20 mouse cellular contexts compared by ENCODE assay signal in the genomic region with DNA sequence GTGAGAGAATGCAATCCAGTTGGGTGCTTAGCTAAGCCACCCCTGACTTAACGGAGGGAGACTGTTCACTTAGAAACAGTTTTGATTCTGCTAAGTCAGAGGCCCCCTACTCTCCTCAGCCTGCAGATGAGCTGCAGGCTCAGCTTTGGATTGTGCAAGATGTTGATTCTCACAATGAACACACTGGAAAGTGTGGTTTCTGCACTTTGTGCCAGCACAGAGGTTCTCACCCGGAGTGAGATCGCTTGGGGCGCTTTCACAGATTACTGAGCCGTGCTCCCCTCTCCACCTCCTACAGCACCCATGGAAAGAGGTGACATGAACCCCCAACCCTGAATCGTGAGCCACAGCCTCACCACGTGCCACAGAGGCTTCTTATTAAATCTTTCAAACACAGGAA.
DNase-seq lines count a peak whose midpoint lies in the region; ATAC-seq and TF ChIP-seq lines count a peak whose summit lies in the region.
"Had no signal": no experiment of that assay in that cellular context is flagged by ENCODE, and none has a peak within 500 bp of the region (broad histone marks: within the 10 kb centered on the region; RNA-seq: fewer than 3 reads in every experiment).

No protein-coding gene starts in this region.

- H3K9ac ChIP-seq in limb, embryonic 13.5 days, result 0 out of 2 replicates have a peak overlapping the region, but pooled peaks have one; percentile 5
- H3K9ac ChIP-seq: embryonic facial prominence, embryonic 13.5 days; heart, embryonic 13.5 days; liver, postnatal 0 days had no signal

- TF ChIP-seq CTCF in thymus, adult 2 months (IDR thresholded peaks at IDR 0.05; ENCODE audit: borderline replicate concordance, control insufficient read depth, extremely low read depth, insufficient read depth, low read length, poor library complexity), result no peak

- H3K4me1 ChIP-seq in limb, embryonic 13.5 days, result peaks cover 20% of the 10 kb centered on the region
- H3K4me1 ChIP-seq in limb, embryonic 10.5 days, result peaks cover 8% of the 10 kb centered on the region; the same call in 1 of the 2 replicates
- H3K4me1 ChIP-seq in thymus, adult 2 months (replicated peaks; ENCODE audit: control insufficient read depth, insufficient read depth, low read length), result peaks cover 30% of the 10 kb centered on the region

- H3K36me3 ChIP-seq in limb, embryonic 13.5 days, result no peaks in the 10 kb centered on the region
- H3K36me3 ChIP-seq in limb, embryonic 10.5 days, result no peaks in the 10 kb centered on the region
- no peaks in the 10 kb centered on the region for H3K36me3 ChIP-seq in thymus, adult 2 months (ENCODE audit: control insufficient read depth, insufficient read depth, low read length)
- H3K36me3 ChIP-seq: embryonic facial prominence, embryonic 13.5 days; heart, embryonic 13.5 days had no signal

- ATAC-seq in limb, embryonic 13.5 days (ENCODE audit: low FRiP score, low read depth), result no peak
- ATAC-seq in CD4-positive, CD25-positive, alpha-beta regulatory T cell, adult 4 months, result peak; percentile 33
- ATAC-seq in megakaryocyte, adult 5-6 weeks (ENCODE audit: poor library complexity, severe bottlenecking), result peak; percentile 27; the same call in 1 of the 2 replicates
- ATAC-seq: forebrain, embryonic 14.5 days; hindbrain, embryonic 16.5 days; intestine, postnatal 0 days; liver, postnatal 0 days had no signal

- H3K27ac ChIP-seq in limb, embryonic 13.5 days, result no peak overlapping the region
- H3K27ac ChIP-seq in limb, embryonic 10.5 days, result no peak overlapping the region
- peak overlapping the region; percentile 3; the same call in 1 of the 2 replicates for H3K27ac ChIP-seq in thymus, adult 2 months (ENCODE audit: control insufficient read depth, insufficient read depth, low read length)
- H3K27ac ChIP-seq: embryonic facial prominence, embryonic 13.5 days; heart, embryonic 13.5 days had no signal

- no peaks in the 10 kb centered on the region for H3K27me3 ChIP-seq in limb, embryonic 13.5 days
- no peaks in the 10 kb centered on the region for H3K27me3 ChIP-seq in limb, embryonic 10.5 days (ENCODE audit: low read depth, poor library complexity, severe bottlenecking)
- no peaks in the 10 kb centered on the region for H3K27me3 ChIP-seq in thymus, adult 2 months (ENCODE audit: control insufficient read depth, insufficient read depth, low read length)
- H3K27me3 ChIP-seq: embryonic facial prominence, embryonic 13.5 days; heart, embryonic 13.5 days had no signal

- H3K4me2 ChIP-seq in limb, embryonic 13.5 days (replicated peaks), result no peak overlapping the region
- H3K4me2 ChIP-seq: embryonic facial prominence, embryonic 13.5 days; heart, embryonic 13.5 days had no signal

- no peak for TF ChIP-seq POLR2A in thymus, adult 2 months (IDR thresholded peaks at IDR 0.05; ENCODE audit: control insufficient read depth, extremely low read depth, insufficient read depth, low read length, poor library complexity)

- no peak for DNase-seq in limb, embryonic 10.5 days (ENCODE audit: low spot score)
- DNase-seq in thymus, adult 2 months, result no peak
- DNase-seq in thymus, postnatal 36 days, result no peak
- DNase-seq in cerebellum, adult 9-10 months, result no peak
- DNase-seq in frontal cortex, postnatal 25 days (ENCODE audit: low spot score in 2 of 2), result no peak
- DNase-seq: adrenal gland, postnatal 14 days; B cell, adult 2 months; cerebellum, postnatal 10 days; liver, postnatal 0 days; midbrain, embryonic 14.5 days; right cerebral cortex, postnatal 14 days; spleen, adult 18-20 months had no signal

- no peak overlapping the region for H3K4me3 ChIP-seq in limb, embryonic 13.5 days
- no peak overlapping the region for H3K4me3 ChIP-seq in limb, embryonic 10.5 days
- H3K4me3 ChIP-seq in thymus, adult 2 months (ENCODE audit: control insufficient read depth, insufficient read depth, low read length), result no peak overlapping the region
- H3K4me3 ChIP-seq: embryonic facial prominence, embryonic 13.5 days; heart, embryonic 13.5 days had no signal

- H3K9me3 ChIP-seq in limb, embryonic 13.5 days, result no peaks in the 10 kb centered on the region
- no peaks in the 10 kb centered on the region for H3K9me3 ChIP-seq in limb, embryonic 10.5 days (replicated peaks)
- H3K9me3 ChIP-seq: embryonic facial prominence, embryonic 13.5 days; heart, embryonic 13.5 days had no signal

- 78% methylated on average over 7 of the region's 7 CpGs for WGBS in limb, embryonic 13.5 days
- WGBS in limb, embryonic 10.5 days, result 90% methylated on average over 7 of the region's 7 CpGs
- 66% methylated on average over 7 of the region's 7 CpGs for WGBS in thymus, adult 2 months
